Mouse (Mus musculus): Measurements from ENCODE around the gene Fbxo42.

- TF ChIP-seq UBTF (IDR thresholded peaks at IDR 0.05; ENCODE audit: borderline replicate concordance, insufficient read depth, low read depth, low read length), result no peak
- no peak for TF ChIP-seq POLR2A (IDR thresholded peaks at IDR 0.05; ENCODE audit: control insufficient read depth in 1 of 2, insufficient read depth in 1 of 2, low read depth in 1 of 2, low read length in 2 of 2, poor library complexity in 1 of 2)
- TF ChIP-seq CTCF (IDR thresholded peaks at IDR 0.05 in 2 of 3, conservative IDR thresholded peaks at IDR 0.05 in 1 of 3; ENCODE audit: control insufficient read depth in 1 of 3, insufficient read depth in 1 of 3, low read depth in 2 of 3, low read length in 3 of 3, poor library complexity in 1 of 3, severe bottlenecking in 1 of 3), result no peak
- TF ChIP-seq EP300 (IDR thresholded peaks at IDR 0.05; ENCODE audit: low read depth in 1 of 2, low read length in 2 of 2), result no peak
- TF ChIP-seq GATA1 (IDR thresholded peaks at IDR 0.05; ENCODE audit: low read depth, low read length), result no peak
- TF ChIP-seq CHD2 (IDR thresholded peaks at IDR 0.05; ENCODE audit: low read length), result no peak
- no peak for TF ChIP-seq POLR2AphosphoS5 (IDR thresholded peaks at IDR 0.05; ENCODE audit: borderline replicate concordance, low read depth, low read length)
- TF ChIP-seq POLR2AphosphoS2 (IDR thresholded peaks at IDR 0.05; ENCODE audit: low read length), result no peak
- no peak for TF ChIP-seq HCFC1 (IDR thresholded peaks at IDR 0.05; ENCODE audit: low read depth, low read length)
- no peak for TF ChIP-seq SMC3 (IDR thresholded peaks at IDR 0.05; ENCODE audit: low read depth, low read length)
- no peak for TF ChIP-seq ZKSCAN1 (IDR thresholded peaks at IDR 0.05; ENCODE audit: low read depth, low read length)
These were observed 14.5 kb upstream of the Fbxo42 start for GRCm38 (mm10) chr4:141133227-141133626.
